Mouse (Mus musculus) hindbrain, embryonic 12.5 days (tissue): ENCODE measurements at regions not wholly inside any gene's neighbourhood (a gene's known extent, or its start where the extent isn't known, plus 50 kb on each side); places are given as distances from the start of the nearest gene placed in this dataset.
A peak's percentile ranks its signal among the peaks of the same experiment; 100 is the strongest.

ENCODE experiments used
- ATAC-seq: fragments of 200-750 bp; cut with Nextera tagmentation; 2 replicates; pipeline ENCODE4 v1.8.0; 2017; ENCODE audit warnings: moderate TSS enrichment; ENCODE audit not compliant: low FRiP score
- H3K27ac ChIP-seq: fragments of 300-500 bp; sonication (generic); 2 replicates; pipeline ENCODE4 v1.5.1; 2016; ENCODE audit warnings: mild to moderate bottlenecking
- H3K27me3 ChIP-seq: fragments of 300-500 bp; sonication (generic); 2 replicates; pipeline ENCODE4 v1.6.1; 2016; ENCODE audit warnings: mild to moderate bottlenecking
- H3K36me3 ChIP-seq: fragments of 300-500 bp; sonication (generic); 2 replicates; pipeline ENCODE4 v1.6.1; 2016; ENCODE audit warnings: mild to moderate bottlenecking
- H3K4me1 ChIP-seq: fragments of 300-500 bp; sonication (generic); 2 replicates; pipeline ENCODE4 v1.6.1; 2016
- H3K4me2 ChIP-seq: fragments of 300-500 bp; sonication (generic); replicated peaks from 2 replicates; pipeline ENCODE4 v1.6.1; 2016; ENCODE audit warnings: mild to moderate bottlenecking
- H3K4me3 ChIP-seq: fragments of 300-500 bp; sonication (generic); 2 replicates; pipeline ENCODE4 v1.5.1; 2016; ENCODE audit warnings: mild to moderate bottlenecking
- H3K9ac ChIP-seq: fragments of 300-500 bp; sonication (generic); 2 replicates; pipeline ENCODE4 v1.6.1; 2016; ENCODE audit warnings: mild to moderate bottlenecking, moderate library complexity
- H3K9me3 ChIP-seq: fragments of 300-500 bp; sonication (generic); replicated peaks from 2 replicates; pipeline ENCODE4 v1.6.1; 2016; ENCODE audit warnings: mild to moderate bottlenecking
- WGBS: fragments of 180-500 bp; shearing (Covaris S2); methylation state at CpG from one replicate; pipeline ENCODE4 v1.1.7; 2016; 5-methylcytosine and 5-hydroxymethylcytosine counted together

DNA sequence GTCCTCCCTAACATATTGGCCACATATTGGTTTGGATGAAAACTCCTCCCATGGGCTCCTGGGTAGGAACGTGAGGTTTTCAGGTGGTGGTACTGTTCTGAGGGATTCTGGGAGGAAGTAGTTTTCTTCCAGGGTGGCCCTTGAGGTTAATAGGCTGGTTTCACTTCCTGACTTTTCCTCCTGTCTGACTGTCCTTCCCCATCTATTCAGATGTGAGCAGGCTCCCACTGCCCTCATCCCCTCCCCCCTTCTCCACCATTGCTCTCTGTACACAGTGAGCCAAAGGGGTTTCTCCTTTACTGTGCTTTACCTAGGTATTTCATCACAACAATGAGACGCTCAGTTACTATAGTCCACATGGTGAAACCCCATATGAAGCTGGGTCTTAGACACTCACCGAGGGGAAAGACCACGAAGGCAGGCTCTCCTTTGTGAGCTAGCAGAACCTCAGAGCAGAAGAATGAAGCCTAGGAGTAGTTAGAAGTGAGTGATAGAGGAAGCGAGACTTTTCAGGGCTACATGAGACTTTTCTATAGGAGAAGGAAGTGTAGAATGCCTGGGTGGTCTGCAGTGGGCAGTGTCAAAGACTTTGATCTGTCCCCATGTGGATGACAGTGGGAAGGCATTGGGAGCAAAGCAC is 135.3 kb downstream of the Cd83 start:
- Histone ChIP-seq H3K9me3 (no peaks in the 10 kb centered on the region), H3K27ac (no peak overlapping the region), H3K4me3 (no peak overlapping the region), H3K9ac (no peak overlapping the region), H3K4me2 (no peak overlapping the region), H3K36me3 (no peaks in the 10 kb centered on the region), H3K4me1 (no peaks in the 10 kb centered on the region), H3K27me3 (no peaks in the 10 kb centered on the region)
- no peak for ATAC-seq
- WGBS, result 82% methylated on average over 5 of the region's 5 CpGs

DNA sequence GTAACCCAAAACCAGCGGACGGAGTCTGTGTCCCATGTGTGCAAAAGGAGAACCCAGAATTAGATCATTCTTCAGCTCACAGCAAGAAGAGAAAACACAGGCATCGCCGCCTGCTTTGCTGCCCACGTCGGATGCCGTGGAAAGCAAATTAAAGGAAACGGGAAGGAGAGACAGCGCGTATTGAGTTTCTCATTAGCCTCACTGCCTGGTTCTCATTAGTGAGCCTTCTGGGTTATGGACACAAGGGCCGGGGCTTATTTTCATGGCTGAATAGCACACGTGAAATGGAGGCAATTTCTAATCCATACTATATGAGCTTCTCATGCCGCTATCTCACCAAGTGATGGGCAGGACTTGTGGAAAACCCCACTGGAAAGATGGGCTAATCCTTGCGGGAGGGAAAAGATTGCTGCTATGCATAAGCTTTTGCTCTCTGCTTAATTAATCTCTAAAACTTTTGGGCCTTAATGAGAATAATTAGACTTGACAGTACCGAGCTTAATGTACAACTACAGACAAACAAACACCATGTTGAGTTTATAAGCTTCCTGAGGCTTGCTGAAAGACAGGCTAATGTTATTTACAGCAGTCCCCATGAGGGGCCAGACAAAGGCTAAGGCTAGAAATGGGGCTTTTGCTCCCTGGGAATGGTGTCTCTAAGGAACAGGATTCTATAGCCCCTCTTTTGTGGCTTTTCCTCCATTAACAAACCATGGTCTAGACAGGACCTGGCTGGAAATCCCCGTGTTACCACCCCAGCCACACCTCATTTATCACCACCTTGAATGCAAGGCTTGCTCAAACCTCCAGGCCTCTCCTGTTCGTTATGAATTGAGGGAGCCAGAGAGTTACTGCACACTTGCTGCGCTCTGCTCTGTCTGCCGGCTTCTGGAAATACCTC is 145.8 kb downstream of the Cd83 start:
- Histone ChIP-seq H3K9me3 (peaks cover 6% of the 10 kb centered on the region; the same call in 1 of the 2 replicates), H3K4me3 (no peak overlapping the region), H3K36me3 (no peaks in the 10 kb centered on the region), H3K27ac (peak overlapping the region; percentile 41), H3K4me2 (no peak overlapping the region), H3K9ac (no peak overlapping the region), H3K27me3 (no peaks in the 10 kb centered on the region), H3K4me1 (peaks cover 23% of the 10 kb centered on the region)
- WGBS, result 57% methylated on average over 19 of the region's 19 CpGs
- ATAC-seq, result no peak

DNA sequence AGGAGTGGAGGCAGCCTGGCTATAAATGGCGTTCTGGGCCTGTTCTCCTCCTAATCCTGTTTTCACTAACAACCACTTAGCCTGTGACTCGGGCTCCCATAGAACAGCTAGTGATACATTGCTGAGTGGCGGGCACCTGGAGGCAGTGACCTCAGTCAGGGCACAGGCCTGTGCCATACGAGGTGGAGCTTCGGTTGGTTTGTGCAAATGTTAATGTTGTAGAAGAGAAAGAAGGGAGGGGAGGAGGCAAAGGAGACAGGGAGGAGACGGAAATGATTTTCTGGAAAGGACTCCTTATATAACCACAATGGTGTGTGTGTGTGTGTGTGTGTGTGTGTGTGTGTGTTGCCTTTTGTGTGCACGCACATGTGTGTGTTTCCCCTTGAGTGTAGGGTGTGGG is 148.4 kb downstream of the Cd83 start:
- Histone ChIP-seq H3K9me3 (peaks cover 6% of the 10 kb centered on the region; the same call in 1 of the 2 replicates), H3K4me2 (no peak overlapping the region), H3K4me1 (peaks cover 30% of the 10 kb centered on the region), H3K27ac (peak overlapping the region; percentile 55), H3K36me3 (no peaks in the 10 kb centered on the region), H3K4me3 (no peak overlapping the region), H3K27me3 (no peaks in the 10 kb centered on the region), H3K9ac (no peak overlapping the region)
- 67% methylated on average over 7 of the region's 7 CpGs for WGBS
- ATAC-seq, result no peak

DNA sequence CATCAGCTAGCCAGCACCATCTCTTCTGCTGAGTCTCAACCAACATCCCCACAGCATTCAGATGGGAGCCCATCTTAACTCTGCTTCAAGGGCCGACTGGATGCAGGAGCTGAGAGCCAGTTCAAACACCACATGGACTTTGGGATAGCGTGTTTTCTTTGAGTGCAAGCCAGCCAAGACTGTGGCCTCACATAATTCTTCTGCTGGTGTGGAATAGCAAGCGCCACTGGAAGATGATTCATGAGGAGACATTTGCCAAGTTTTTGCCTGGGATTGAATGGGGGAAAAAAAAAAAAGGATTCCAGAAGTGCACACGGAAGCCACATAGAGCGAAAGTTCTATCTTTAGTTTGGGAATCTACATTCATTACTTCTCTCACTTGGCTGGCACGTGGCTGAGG is 150.7 kb downstream of the Cd83 start:
- ATAC-seq, result no peak
- Histone ChIP-seq H3K27me3 (no peaks in the 10 kb centered on the region), H3K36me3 (no peaks in the 10 kb centered on the region), H3K4me1 (peaks cover 35% of the 10 kb centered on the region), H3K27ac (no peak overlapping the region), H3K9me3 (no peaks in the 10 kb centered on the region), H3K4me3 (no peak overlapping the region), H3K9ac (no peak overlapping the region), H3K4me2 (no peak overlapping the region)
- 87% methylated on average over 6 of the region's 6 CpGs for WGBS

DNA sequence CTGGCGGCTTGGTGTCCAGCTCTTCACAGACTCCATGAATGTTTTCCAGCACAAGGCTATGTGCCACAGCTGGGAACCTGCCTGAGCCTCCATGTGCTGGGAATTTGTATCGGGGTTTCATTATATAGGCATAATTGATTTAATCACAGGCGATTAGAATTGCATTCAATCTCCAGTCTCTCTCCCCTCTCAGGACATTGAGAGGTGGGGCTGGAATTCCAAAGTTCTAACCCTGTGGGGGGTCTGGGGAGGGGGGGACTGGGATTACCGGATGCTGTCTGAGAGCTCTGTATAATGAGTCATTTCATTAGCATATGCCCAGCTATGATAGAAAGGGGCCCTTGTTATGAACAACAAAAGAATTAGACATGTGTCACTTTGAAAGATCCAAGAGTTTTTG is 151.9 kb downstream of the Cd83 start:
- Histone ChIP-seq H3K4me1 (peaks cover 25% of the 10 kb centered on the region), H3K36me3 (no peaks in the 10 kb centered on the region), H3K27ac (0 out of 2 replicates have a peak overlapping the region, but pooled peaks have one; percentile 13), H3K27me3 (no peaks in the 10 kb centered on the region), H3K9ac (no peak overlapping the region), H3K9me3 (no peaks in the 10 kb centered on the region; the same call in 1 of the 2 replicates), H3K4me2 (no peak overlapping the region), H3K4me3 (no peak overlapping the region)
- ATAC-seq, result peak; percentile 80; the same call in 1 of the 2 replicates
- WGBS, result 21% methylated on average over 4 of the region's 4 CpGs

DNA sequence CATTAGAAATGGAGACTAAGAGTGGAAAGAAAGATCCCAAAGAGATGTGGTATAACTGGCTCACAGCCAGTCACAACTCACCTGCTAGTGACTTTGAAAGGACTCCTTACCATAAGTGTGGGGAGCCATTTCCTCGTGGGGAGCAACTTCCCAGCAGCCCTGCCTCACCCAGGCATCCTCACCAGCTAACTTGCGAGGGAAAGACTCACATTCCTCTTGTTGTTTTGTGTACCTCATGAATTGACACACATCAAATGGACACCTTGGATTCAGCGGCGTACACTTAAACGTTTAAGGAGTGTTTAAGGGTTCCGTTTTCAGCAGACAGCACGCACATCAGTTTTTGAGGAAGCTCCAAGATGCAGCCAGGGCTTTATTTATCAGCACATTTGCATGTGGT is 154.0 kb downstream of the Cd83 start:
- H3K27ac ChIP-seq, result no peak overlapping the region
- H3K9ac ChIP-seq, result no peak overlapping the region
- no peak overlapping the region for H3K4me3 ChIP-seq
- no peak overlapping the region for H3K4me2 ChIP-seq
- no peaks in the 10 kb centered on the region for H3K27me3 ChIP-seq
- WGBS, result 84% methylated on average over 7 of the region's 7 CpGs
- peaks cover 15% of the 10 kb centered on the region for H3K4me1 ChIP-seq
- ATAC-seq, result no peak
- no peaks in the 10 kb centered on the region; the same call in 1 of the 2 replicates for H3K9me3 ChIP-seq
- H3K36me3 ChIP-seq, result no peaks in the 10 kb centered on the region

DNA sequence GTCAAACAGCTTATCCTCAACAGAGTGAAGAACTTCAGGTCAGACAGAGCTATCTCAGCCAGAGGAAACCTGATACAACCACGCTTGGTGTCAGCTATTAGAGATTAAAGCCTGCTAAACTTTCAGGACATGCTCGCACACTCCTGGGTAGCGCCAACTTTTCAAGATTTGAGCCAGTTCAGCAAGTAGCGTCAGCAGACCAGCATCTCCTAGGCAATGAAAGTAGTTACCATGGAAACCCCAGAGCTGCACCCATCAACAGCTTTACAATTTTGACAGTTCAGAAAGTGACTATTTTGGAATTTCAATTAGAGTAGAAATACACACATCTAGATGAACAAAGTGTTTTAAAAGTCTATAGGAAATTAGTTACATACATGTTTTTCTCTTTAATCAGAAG is 154.8 kb downstream of the Cd83 start:
- no peaks in the 10 kb centered on the region; the same call in 1 of the 2 replicates for H3K9me3 ChIP-seq
- H3K27me3 ChIP-seq, result no peaks in the 10 kb centered on the region
- H3K4me1 ChIP-seq, result peaks cover 15% of the 10 kb centered on the region
- H3K4me3 ChIP-seq, result no peak overlapping the region
- ATAC-seq, result no peak
- H3K36me3 ChIP-seq, result no peaks in the 10 kb centered on the region
- H3K9ac ChIP-seq, result no peak overlapping the region
- H3K4me2 ChIP-seq, result no peak overlapping the region
- H3K27ac ChIP-seq, result no peak overlapping the region
- WGBS, result 38% methylated on average over 4 of the region's 4 CpGs

DNA sequence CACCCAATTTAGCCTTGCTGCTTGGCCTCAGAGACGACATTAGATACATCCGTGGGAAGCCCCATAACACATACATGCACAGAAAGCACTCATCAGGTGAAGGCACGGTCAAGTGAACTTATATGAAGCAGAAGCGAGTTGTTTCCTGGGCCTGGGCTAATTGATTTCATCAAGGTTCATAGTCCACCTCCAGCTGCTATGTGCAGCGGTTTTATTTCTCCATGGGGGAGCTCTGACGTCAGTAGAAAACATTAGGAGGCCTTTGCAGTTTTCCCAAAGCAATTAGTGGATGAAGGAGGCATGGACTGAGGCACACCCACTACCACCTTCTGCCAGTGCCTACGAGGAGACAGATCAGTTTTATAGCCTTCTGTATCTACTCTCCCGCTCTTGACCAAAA is 157.2 kb downstream of the Cd83 start:
- H3K27ac ChIP-seq, result no peak overlapping the region
- no peaks in the 10 kb centered on the region for H3K36me3 ChIP-seq
- no peak for ATAC-seq
- no peak overlapping the region for H3K4me3 ChIP-seq
- H3K9ac ChIP-seq, result no peak overlapping the region
- H3K4me1 ChIP-seq, result peaks cover 8% of the 10 kb centered on the region
- WGBS, result 76% methylated on average over 8 of the region's 8 CpGs
- H3K9me3 ChIP-seq, result no peaks in the 10 kb centered on the region; the same call in 1 of the 2 replicates
- no peaks in the 10 kb centered on the region for H3K27me3 ChIP-seq
- H3K4me2 ChIP-seq, result no peak overlapping the region

DNA sequence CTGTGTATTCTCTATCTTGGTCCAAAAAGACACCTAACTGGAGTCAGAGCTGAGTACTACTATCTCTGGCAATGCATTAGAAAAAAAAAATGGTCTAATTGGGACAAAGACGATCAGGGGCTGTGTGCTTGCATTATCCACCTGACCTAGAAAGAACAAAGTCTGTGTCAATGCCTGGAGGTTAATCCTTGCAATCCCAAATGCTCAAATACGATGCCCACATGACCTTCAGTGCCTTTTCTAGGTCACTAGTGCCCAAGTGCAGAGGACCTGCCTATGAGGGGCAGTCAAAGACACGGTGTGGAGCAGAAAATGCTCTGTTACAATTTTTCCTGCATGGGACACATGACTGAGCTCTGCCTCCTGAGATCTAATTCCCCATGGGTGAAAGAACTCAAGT is 164.0 kb downstream of the Cd83 start:
- Histone ChIP-seq H3K27me3 (no peaks in the 10 kb centered on the region), H3K4me3 (no peak overlapping the region), H3K27ac (no peak overlapping the region), H3K36me3 (no peaks in the 10 kb centered on the region), H3K4me2 (no peak overlapping the region), H3K9me3 (no peaks in the 10 kb centered on the region), H3K4me1 (peaks cover 4% of the 10 kb centered on the region), H3K9ac (no peak overlapping the region)
- ATAC-seq, result no peak
- 78% methylated on average over 3 of the region's 3 CpGs for WGBS

DNA sequence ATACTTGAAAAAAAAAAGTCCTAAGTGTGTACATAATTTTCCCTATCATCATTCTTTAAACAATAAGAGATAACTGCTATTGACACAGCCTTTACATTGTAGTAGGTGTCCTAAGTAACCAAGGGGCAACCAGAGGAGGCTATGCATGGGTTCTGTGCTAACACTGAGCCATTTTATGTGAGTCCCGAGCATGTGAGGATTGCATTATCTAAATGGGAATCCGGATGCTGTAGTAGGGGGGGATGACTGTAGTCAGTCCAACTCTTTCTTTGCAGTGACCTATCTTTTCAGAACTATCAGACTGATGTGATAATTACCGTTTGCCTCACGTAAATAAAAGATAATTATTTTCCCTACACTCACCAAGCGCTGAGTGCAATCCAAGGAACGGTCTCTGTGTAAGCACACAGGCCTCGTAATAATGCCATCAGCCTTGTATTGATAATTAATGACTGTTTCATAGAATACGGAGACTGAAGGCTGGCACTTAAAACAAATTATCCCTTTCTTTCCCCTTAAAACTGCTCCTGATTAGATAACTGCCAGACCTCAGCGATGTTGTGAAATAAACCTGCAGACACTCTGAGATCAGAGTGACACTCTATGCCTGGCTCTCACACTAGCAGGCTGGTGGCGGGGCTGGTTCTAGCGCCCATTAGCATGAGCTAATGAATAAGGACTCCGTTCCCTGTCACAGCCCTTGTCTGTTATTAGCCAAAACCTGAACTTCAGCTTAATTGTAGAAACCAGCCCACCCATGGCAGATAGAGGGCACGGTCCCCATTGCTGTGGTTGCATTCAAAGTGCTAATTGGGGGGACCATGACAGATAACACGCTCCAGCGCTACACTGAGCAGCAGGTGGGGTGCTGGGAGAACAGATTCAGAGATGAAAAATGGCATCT is 165.4 kb downstream of the Cd83 start:
- Histone ChIP-seq H3K27me3 (no peaks in the 10 kb centered on the region), H3K27ac (no peak overlapping the region), H3K4me1 (peaks cover 4% of the 10 kb centered on the region), H3K36me3 (no peaks in the 10 kb centered on the region), H3K4me3 (no peak overlapping the region), H3K9ac (no peak overlapping the region), H3K9me3 (no peaks in the 10 kb centered on the region), H3K4me2 (no peak overlapping the region)
- no peak; the same call in 1 of the 2 replicates for ATAC-seq
- 60% methylated on average over 15 of the region's 15 CpGs for WGBS

DNA sequence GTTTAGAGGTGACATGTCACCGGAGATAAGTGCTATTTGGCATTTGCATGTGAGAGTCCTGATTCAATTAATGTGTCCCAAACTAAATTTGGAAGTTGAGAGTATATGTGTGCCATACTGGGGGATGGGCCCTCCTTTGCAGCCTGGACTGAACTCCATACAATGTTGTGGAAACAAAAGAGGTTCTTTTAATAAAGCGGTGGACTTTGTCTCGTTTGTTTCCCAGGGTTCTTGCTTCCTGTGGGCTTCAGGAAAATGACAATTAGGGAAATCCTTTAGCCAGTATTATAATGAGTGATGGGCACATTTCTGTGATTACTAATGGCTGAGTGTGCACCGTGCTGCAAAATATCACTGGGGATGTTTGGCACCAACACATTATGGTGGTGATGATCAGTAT is 167.9 kb downstream of the Cd83 start:
- H3K4me2 ChIP-seq, result no peak overlapping the region
- no peaks in the 10 kb centered on the region for H3K9me3 ChIP-seq
- no peaks in the 10 kb centered on the region for H3K36me3 ChIP-seq
- H3K27me3 ChIP-seq, result no peaks in the 10 kb centered on the region; the same call in 1 of the 2 replicates
- peaks cover 4% of the 10 kb centered on the region for H3K4me1 ChIP-seq
- ATAC-seq, result no peak
- H3K27ac ChIP-seq, result no peak overlapping the region
- H3K9ac ChIP-seq, result no peak overlapping the region
- 71% methylated on average over 4 of the region's 4 CpGs for WGBS
- H3K4me3 ChIP-seq, result no peak overlapping the region
